Mouse (Mus musculus): ENCODE data around the gene Galr3.
"Not testable (repeated sequence)": the region's sequence is repeated elsewhere in the genome, so short reads cannot be mapped to it uniquely, and the experiment has no call there.

Galr3 gene

GRCm38 (mm10) chr15:79027291-79028205 lies 14.1 kb upstream of the Galr3 start:
- peak; percentile 49 for DNase-seq

GRCm38 (mm10) chr15:79028237-79028738 lies 13.4 kb upstream of the Galr3 start, which contains the start of gene H1f0:
Gene H1f0, plus strand, starts transcription at chr15:79028450.
- DNase-seq = peak; percentile 96

GRCm38 (mm10) chr15:79028823-79029484 lies 12.7 kb upstream of the Galr3 start:
- no peak for DNase-seq

- DNase-seq = no peak
Measured at GRCm38 (mm10) chr15:79029519-79030241, 12.0 kb upstream of the Galr3 start.

GRCm38 (mm10) chr15:79030551-79031435 lies 10.9 kb upstream of the Galr3 start:
- peak; percentile 87 for DNase-seq

GRCm38 (mm10) chr15:79031908-79032307 lies 9.8 kb upstream of the Galr3 start:
- not testable (repeated sequence) for DNase-seq

- DNase-seq = peak; percentile 85
Measured at GRCm38 (mm10) chr15:79037913-79038328, 3.8 kb upstream of the Galr3 start.

- no peak for DNase-seq
Measured at GRCm38 (mm10) chr15:79038331-79038730, 3.4 kb upstream of the Galr3 start.

- DNase-seq = peak; percentile 90
Measured at GRCm38 (mm10) chr15:79038853-79039252, 2.8 kb upstream of the Galr3 start.

- no peak for DNase-seq
Measured at GRCm38 (mm10) chr15:79040501-79041416, 926 bp upstream of the Galr3 start.

- DNase-seq = no peak
Measured at GRCm38 (mm10) chr15:79042721-79043491, 1.2 kb downstream of the Galr3 start.

GRCm38 (mm10) chr15:79044837-79045236 lies 3.2 kb downstream of the Galr3 start:
- DNase-seq = no peak

GRCm38 (mm10) chr15:79048186-79048585 lies 6.5 kb downstream of the Galr3 start:
- no peak for DNase-seq

GRCm38 (mm10) chr15:79050160-79050845 lies 8.6 kb downstream of the Galr3 start:
- no peak for DNase-seq

GRCm38 (mm10) chr15:79050964-79051363 lies 9.3 kb downstream of the Galr3 start:
- no peak for DNase-seq

- DNase-seq = no peak
Measured at GRCm38 (mm10) chr15:79051461-79052360, 10.0 kb downstream of the Galr3 start.

GRCm38 (mm10) chr15:79052366-79052765 lies 10.7 kb downstream of the Galr3 start:
- DNase-seq = no peak

- DNase-seq = no peak
Measured at GRCm38 (mm10) chr15:79056601-79057000, 14.9 kb downstream of the Galr3 start.
